Mouse (Mus musculus) CD4-positive naive resting alpha-beta T cell, adult 76 days (primary cell): ENCODE results near the gene Zfp563. TPM values are rescaled to one million over a fixed set of nuclear protein-coding genes. Genes with fewer than 3 reads are reported as not detected.

ENCODE experiments used
- total RNA-seq: library from RNA; stranded (reverse); gene quantifications from one replicate; pipeline ENCODE4 v1.2.4, GENCODE M21; 2023

The Zfp563 gene
- 3.2 TPM for total RNA-seq

DNA sequence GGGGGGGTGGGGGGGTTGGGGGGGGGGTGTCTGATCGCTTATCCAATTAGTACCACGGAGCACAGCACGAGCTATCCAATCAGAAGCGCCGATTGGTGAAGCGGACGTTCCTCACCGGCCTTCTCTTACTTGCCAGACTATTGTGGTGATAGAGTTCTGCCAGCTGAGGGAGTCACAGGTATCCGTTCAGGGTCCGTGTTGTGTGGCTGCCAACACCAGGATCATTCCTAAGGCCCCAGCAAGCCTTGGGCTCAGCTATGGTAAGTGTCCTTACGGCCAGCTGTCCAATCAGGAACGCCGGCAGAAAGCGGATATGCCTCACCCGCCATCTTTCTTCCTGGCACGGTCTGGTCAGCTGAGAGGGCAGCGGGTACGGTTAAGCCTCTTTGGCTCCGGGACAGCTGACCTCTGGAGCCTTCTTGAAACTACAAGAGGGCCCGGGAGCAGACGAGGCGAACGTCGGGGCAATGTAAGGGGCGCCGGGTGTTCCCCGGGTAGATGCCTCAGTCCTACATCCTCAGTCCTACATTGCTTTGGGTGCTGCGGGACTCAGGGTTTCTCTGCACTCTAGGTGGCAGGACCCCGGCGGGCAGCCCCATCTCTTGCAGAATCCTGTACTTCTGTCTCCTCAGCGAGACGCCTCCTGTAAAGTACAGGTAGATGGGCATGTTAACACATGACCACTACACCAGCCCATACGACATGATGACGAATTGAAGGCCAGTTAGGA is at the start of gene Zfp563:
TSS of gene Zfp563 (plus strand) at position 91 of the 730 bp plus-strand sequence.

DNA sequence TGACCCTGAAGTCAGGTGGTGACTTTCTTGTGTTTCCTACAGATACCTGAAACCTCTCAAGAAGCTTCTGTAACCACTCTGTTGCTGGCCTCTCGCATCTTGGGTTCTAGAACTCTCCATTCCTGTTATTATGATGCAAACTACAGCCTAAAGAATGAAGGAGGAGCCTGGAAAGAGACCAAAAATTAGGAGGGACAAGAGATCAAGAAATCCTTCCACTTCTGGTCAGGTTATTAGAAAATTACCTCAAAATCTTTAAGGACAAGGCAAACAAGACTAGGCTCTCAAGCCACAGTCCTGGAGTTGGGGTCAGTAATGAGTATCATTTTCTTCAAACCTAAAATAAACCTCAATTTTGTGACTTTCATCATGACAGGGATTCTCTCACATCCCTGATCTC is 21.2 kb upstream of the Zfp563 start, which contains the start of gene 4921501E09Rik:
TSS of gene 4921501E09Rik (minus strand) at position 101 of the 400 bp plus-strand sequence.

DNA sequence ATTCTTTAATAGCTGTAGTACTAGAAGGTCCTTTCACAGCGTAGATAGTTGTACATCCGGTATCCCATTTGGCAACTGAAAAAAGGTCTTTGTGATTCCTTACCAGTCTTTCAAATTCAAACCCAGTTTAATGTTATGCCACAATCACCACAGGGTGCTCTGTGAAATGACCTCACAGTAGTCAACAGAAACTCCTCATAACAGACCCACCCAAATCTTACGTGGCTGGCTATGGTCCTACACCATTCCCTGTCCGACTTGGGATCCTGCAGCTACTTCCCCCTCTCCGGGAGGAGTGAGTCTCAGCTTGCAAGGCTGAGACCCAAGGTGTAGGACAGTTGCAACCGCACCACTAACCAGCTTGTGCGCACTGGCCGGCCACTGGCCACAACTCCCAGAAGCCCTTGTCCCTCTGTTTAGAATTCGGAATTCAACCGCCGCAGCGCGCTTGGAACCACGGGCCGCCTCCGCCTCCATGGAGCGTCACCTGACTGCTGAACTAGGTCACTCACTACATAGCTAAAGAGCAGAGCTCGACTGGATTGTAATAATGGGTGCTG is 50.2 kb downstream of the Zfp563 start, which contains the start of gene Morc2b:
TSS of gene Morc2b (minus strand) at position 423 of the 560 bp plus-strand sequence.

Other genes with a start within 250 kb of the Zfp563 start
- gene Zfp870, start 197.7 kb upstream of the Zfp563 start, total RNA-seq, result 0.62 TPM
- gene Cyp4f14, start 172.0 kb upstream of the Zfp563 start, total RNA-seq, result not detected
- gene Cyp4f13, start 141.9 kb upstream of the Zfp563 start, total RNA-seq, result 61.3 TPM
- gene Zfp472, start 123.5 kb upstream of the Zfp563 start, total RNA-seq, result 32.4 TPM
- 13.1 TPM for gene Zfp952, start 96.2 kb upstream of the Zfp563 start, total RNA-seq
- gene Zfp763, start 55.9 kb upstream of the Zfp563 start, total RNA-seq, result 3.6 TPM
- gene 4921501E09Rik, start 21.3 kb upstream of the Zfp563 start, total RNA-seq, result not detected
- gene Morc2b, start 50.4 kb downstream of the Zfp563 start, total RNA-seq, result not detected
- gene Olfr55, start 79.1 kb downstream of the Zfp563 start, total RNA-seq, result not detected
- gene Olfr239, start 102.0 kb downstream of the Zfp563 start, total RNA-seq, result not detected
- not detected for gene Olfr1564, start 132.4 kb downstream of the Zfp563 start, total RNA-seq
- 8.2 TPM for gene Zfp955a, start 165.8 kb downstream of the Zfp563 start, total RNA-seq
- gene Olfr63, start 175.4 kb downstream of the Zfp563 start, total RNA-seq, result not detected
- 6.1 TPM for gene Zfp955b, start 200.2 kb downstream of the Zfp563 start, total RNA-seq